Mouse (Mus musculus): ENCODE measurements around the gene Ubqln4.

Ubqln4 gene

GRCm38 (mm10) chr3:88553525-88553879 is at the start of gene Ubqln4:
Gene Ubqln4, plus strand, starts transcription at chr3:88553758.
- peak; percentile 90 for DNase-seq

- no peak for DNase-seq
These were observed 49.4 kb upstream of the Ubqln4 start for GRCm38 (mm10) chr3:88503881-88504746.

GRCm38 (mm10) chr3:88505081-88505480 is 48.5 kb upstream of the Ubqln4 start:
- DNase-seq = no peak

- DNase-seq = no peak
These were observed 47.8 kb upstream of the Ubqln4 start for GRCm38 (mm10) chr3:88505765-88506164.

- DNase-seq = no peak
These were observed 44.3 kb upstream of the Ubqln4 start for GRCm38 (mm10) chr3:88509250-88509649.

GRCm38 (mm10) chr3:88509692-88510420 is 43.7 kb upstream of the Ubqln4 start, which contains the start of gene Lmna:
Gene Lmna, minus strand, starts transcription at chr3:88509956.
- DNase-seq = peak; percentile 90

GRCm38 (mm10) chr3:88510421-88511289 is 42.9 kb upstream of the Ubqln4 start:
- no peak for DNase-seq

- DNase-seq = no peak
These were observed 42.0 kb upstream of the Ubqln4 start for GRCm38 (mm10) chr3:88511559-88511958.

GRCm38 (mm10) chr3:88512141-88512895 is 41.2 kb upstream of the Ubqln4 start:
- no peak for DNase-seq

- DNase-seq = no peak
These were observed 40.5 kb upstream of the Ubqln4 start for GRCm38 (mm10) chr3:88512896-88513545.

- DNase-seq = no peak
These were observed 39.9 kb upstream of the Ubqln4 start for GRCm38 (mm10) chr3:88513546-88514115.

- no peak for DNase-seq
These were observed 39.1 kb upstream of the Ubqln4 start for GRCm38 (mm10) chr3:88514231-88515094.

GRCm38 (mm10) chr3:88515095-88515386 is 38.5 kb upstream of the Ubqln4 start:
- DNase-seq = no peak

- no peak for DNase-seq
These were observed 37.2 kb upstream of the Ubqln4 start for GRCm38 (mm10) chr3:88516407-88516806.

- no peak for DNase-seq
These were observed 35.1 kb upstream of the Ubqln4 start for GRCm38 (mm10) chr3:88518411-88518810.

GRCm38 (mm10) chr3:88520078-88520477 is 33.5 kb upstream of the Ubqln4 start:
- no peak for DNase-seq

- no peak for DNase-seq
These were observed 32.4 kb upstream of the Ubqln4 start for GRCm38 (mm10) chr3:88521156-88521555.

GRCm38 (mm10) chr3:88521803-88522331 is 31.7 kb upstream of the Ubqln4 start:
- peak; percentile 64 for DNase-seq

- no peak for DNase-seq
These were observed 30.5 kb upstream of the Ubqln4 start for GRCm38 (mm10) chr3:88523027-88523426.

- DNase-seq = no peak
These were observed 28.5 kb upstream of the Ubqln4 start for GRCm38 (mm10) chr3:88525021-88525420.

All from right cerebral cortex, postnatal 25 days (tissue).